Mouse (Mus musculus) megakaryocyte, embryonic 14.5 days (primary cell): ENCODE data around the gene Cd38.

Experiments used
- FLI1 ChIP-seq: IDR thresholded peaks from 2 replicates; pipeline ENCODE4 v1.6.1; 2012; ENCODE audit warnings: low read length, inconsistent platforms, mixed read lengths
- GATA1 ChIP-seq: IDR thresholded peaks from 3 replicates; pipeline ENCODE4 v1.6.1; 2012; ENCODE audit warnings: mixed read lengths, low read length, inconsistent platforms, borderline replicate concordance

DNA sequence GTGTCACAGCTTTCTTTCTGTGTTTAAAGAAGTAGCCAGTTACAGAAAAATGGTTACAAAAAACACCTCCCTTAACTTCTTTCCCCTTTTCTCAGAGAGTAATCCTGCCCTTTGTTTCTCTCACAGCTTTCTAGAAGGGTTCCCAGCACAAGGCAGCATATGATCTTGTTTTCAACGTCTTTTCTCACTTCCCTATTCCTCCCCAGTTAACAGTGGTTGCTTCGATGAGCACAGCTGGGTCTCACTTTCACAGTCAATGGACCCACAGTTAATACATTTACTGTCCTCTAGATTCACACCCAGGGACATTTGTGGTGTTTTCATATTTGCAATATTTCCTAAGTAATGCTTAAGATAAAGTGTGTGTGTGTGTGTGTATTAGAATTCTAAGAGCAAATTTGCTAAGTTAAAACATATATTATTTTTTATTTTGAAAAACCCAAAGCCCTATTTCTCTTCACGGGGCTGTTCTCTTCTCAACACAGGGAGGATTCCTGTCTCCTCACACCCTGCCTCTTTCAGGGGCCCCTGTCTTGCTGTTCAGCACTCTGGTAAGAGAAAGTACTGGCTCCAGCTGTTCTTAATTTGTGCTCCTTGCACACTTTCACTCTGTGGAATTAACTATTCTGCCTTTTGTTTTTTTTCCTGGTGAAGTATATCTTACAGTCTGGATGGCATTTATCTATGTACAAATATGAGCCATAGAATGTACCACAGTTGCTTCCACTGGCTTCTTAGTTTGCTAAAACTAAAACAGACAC is 16.9 kb downstream of the Cd38 start:
- no peak for TF ChIP-seq GATA1
- TF ChIP-seq FLI1: no peak
